Mouse (Mus musculus) spleen, adult 2 months (tissue): ENCODE measurements at regions not wholly inside any gene's neighbourhood (a gene's known extent, or its start where the extent isn't known, plus 50 kb on each side); places are given as distances from the start of the nearest gene placed in this dataset.
A peak's percentile ranks its signal among the peaks of the same experiment; 100 is the strongest.

Experiments used
- DNase-seq, 2 experiments: peaks; one replicate each; pipeline versions ENCODE4 v3.0.0 to v3.0.0-alpha.2; 2012 to 2021; ENCODE audit warnings: low spot score in 2 of 2, low read depth in 1 of 2
- H3K27ac ChIP-seq: fragments of 200-500 bp; 2 replicates; pipeline ENCODE4 v1.5.1; 2012; ENCODE audit warnings: low read length, inconsistent platforms; ENCODE audit not compliant: insufficient read depth
- H3K27me3 ChIP-seq: fragments of 200-500 bp; 2 replicates; pipeline ENCODE4 v1.6.1; 2012; ENCODE audit warnings: mild to moderate bottlenecking, moderate library complexity, low read length, inconsistent platforms; ENCODE audit not compliant: control insufficient read depth, insufficient read depth
- H3K36me3 ChIP-seq: fragments of 200-500 bp; 2 replicates; pipeline ENCODE4 v1.6.1; 2012; ENCODE audit warnings: mild to moderate bottlenecking, low read length, inconsistent platforms; ENCODE audit not compliant: control insufficient read depth, insufficient read depth
- H3K4me1 ChIP-seq: fragments of 200-500 bp; 2 replicates; pipeline ENCODE4 v1.6.1; 2011; ENCODE audit warnings: inconsistent platforms; ENCODE audit not compliant: control insufficient read depth, insufficient read depth, insufficient read length
- H3K4me3 ChIP-seq: fragments of 200-500 bp; 2 replicates; pipeline ENCODE4 v1.5.1; 2011; ENCODE audit warnings: mild to moderate bottlenecking, inconsistent platforms; ENCODE audit not compliant: insufficient read depth, insufficient read length; ENCODE audit errors: extremely low read depth
- CTCF ChIP-seq: fragments of 200-500 bp; IDR thresholded peaks from 2 replicates; pipeline ENCODE4 v1.5.1; 2011; ENCODE audit warnings: mild to moderate bottlenecking, inconsistent platforms; ENCODE audit not compliant: insufficient read depth, insufficient read length, insufficient replicate concordance; ENCODE audit errors: extremely low read depth
- POLR2A ChIP-seq: fragments of 200-500 bp; IDR thresholded peaks from 2 replicates; pipeline ENCODE4 v1.6.1; 2011; ENCODE audit warnings: low read depth, low read length, inconsistent platforms
- WGBS: fragments of 180-500 bp; shearing (Covaris S2); methylation state at CpG from one replicate; pipeline ENCODE4 v1.1.7; 2018; 5-methylcytosine and 5-hydroxymethylcytosine counted together

- peaks cover 9% of the 10 kb centered on the region for H3K4me1 ChIP-seq
- H3K4me3 ChIP-seq: no peak overlapping the region
- no peak for DNase-seq
- TF ChIP-seq POLR2A (no peak), CTCF (no peak)
- WGBS: 22% methylated on average over 6 of the region's 6 CpGs
- H3K27me3 ChIP-seq: no peaks in the 10 kb centered on the region
- H3K27ac ChIP-seq: peak overlapping the region; percentile 70; the same call in 1 of the 2 replicates
- no peaks in the 10 kb centered on the region for H3K36me3 ChIP-seq
Observed at GRCm38 (mm10) chr11:86408686-86409579, 51.5 kb upstream of the Med13 start.

DNA sequence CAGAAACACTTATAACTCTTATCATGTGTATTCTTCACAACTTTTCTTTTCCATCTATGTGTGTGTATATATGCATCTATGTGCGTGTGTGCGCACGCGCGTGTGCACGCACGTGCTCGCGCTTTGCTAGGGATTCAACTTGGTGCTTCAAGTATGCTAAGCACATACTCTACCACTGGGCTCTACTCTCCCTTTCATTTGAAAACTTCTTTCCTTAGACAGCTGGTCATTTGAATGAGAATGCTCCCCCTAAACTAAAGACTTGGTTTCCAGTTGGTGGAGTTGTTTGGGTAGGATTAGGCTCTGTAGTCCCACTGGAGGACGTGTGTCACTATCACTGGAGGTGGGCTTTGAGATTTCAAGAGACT is 52.2 kb upstream of the Med13 start:
- 93% methylated on average over 10 of the region's 10 CpGs for WGBS
- no peak overlapping the region for H3K4me3 ChIP-seq
- peak overlapping the region; percentile 29; the same call in 1 of the 2 replicates for H3K27ac ChIP-seq
- DNase-seq: no peak
- TF ChIP-seq CTCF: no peak
- no peak for TF ChIP-seq POLR2A
- H3K27me3 ChIP-seq: no peaks in the 10 kb centered on the region
- peaks cover 5% of the 10 kb centered on the region for H3K4me1 ChIP-seq
- H3K36me3 ChIP-seq: no peaks in the 10 kb centered on the region

- peak; percentile 33 to 47 for DNase-seq
- Histone ChIP-seq H3K27me3 (no peaks in the 10 kb centered on the region), H3K36me3 (no peaks in the 10 kb centered on the region), H3K4me1 (peaks cover 3% of the 10 kb centered on the region), H3K4me3 (no peak overlapping the region), H3K27ac (peak overlapping the region; percentile 14)
- WGBS: 54% methylated on average over 10 of the region's 10 CpGs
- TF ChIP-seq POLR2A (no peak), CTCF (no peak)
Observed at GRCm38 (mm10) chr11:86410521-86410920, 53.1 kb upstream of the Med13 start.

- Histone ChIP-seq H3K27ac (no peak overlapping the region), H3K27me3 (no peaks in the 10 kb centered on the region), H3K36me3 (no peaks in the 10 kb centered on the region), H3K4me3 (no peak overlapping the region), H3K4me1 (peaks cover 3% of the 10 kb centered on the region)
- TF ChIP-seq CTCF (no peak), POLR2A (no peak)
- WGBS: 87% methylated on average over 13 of the region's 13 CpGs
- no peak for DNase-seq
Observed at GRCm38 (mm10) chr11:86412772-86413390, 55.5 kb upstream of the Med13 start.

DNA sequence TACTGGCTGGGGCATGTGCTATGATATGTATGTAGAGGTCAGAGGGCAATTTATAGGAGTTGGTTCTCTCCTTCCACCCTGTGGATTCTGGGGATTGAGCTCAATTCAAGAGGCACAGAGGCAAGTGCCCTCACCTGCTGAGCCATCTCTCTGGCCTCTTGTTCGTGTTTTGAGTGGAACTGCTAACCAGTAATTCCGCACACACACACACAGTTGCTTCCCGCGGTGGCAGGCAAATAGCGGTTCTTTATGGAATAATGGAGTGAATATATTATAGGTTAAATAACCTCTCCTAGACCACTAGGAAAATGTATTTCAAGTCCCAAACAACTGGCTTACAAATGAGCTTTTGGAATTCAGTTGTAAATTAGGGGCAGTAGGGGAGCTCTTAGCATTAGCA is 59.1 kb upstream of the Med13 start:
- Histone ChIP-seq H3K27ac (no peak overlapping the region), H3K27me3 (no peaks in the 10 kb centered on the region), H3K4me1 (no peaks in the 10 kb centered on the region; the same call in 1 of the 2 replicates), H3K4me3 (no peak overlapping the region), H3K36me3 (no peaks in the 10 kb centered on the region)
- TF ChIP-seq CTCF: no peak
- TF ChIP-seq POLR2A: no peak
- 87% methylated on average over 5 of the region's 5 CpGs for WGBS
- no peak for DNase-seq

DNA sequence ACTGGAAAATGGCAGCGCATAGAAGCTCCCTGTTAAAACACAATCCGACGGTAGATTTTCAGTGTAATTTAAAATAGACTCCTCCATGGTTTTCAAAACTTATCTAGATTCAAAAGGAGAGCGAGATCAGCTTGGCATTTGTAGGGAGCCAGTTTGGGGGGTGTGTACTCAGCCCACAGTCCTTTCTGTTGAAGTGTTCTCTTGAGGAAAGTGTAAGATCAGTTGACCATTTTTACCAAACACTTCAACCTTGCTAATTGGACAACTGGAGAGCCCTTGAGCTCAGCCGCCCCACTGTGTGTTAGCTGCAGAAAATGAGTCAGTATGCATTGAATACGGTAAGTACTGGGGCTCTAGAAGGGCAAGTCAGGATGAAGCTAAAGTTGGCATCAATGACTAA is 59.8 kb upstream of the Med13 start:
- no peak for DNase-seq
- H3K27me3 ChIP-seq: no peaks in the 10 kb centered on the region
- H3K27ac ChIP-seq: no peak overlapping the region
- no peaks in the 10 kb centered on the region for H3K36me3 ChIP-seq
- H3K4me3 ChIP-seq: no peak overlapping the region
- no peaks in the 10 kb centered on the region; the same call in 1 of the 2 replicates for H3K4me1 ChIP-seq
- TF ChIP-seq POLR2A (no peak), CTCF (no peak)
- WGBS: 92% methylated on average over 6 of the region's 6 CpGs
